Mouse (Mus musculus) kidney, postnatal 14 days (tissue): Measurements from ENCODE around the gene Per1.

Experiments used
- DNase-seq: peaks from one replicate; pipeline ENCODE4 v3.0.0; 2022; ENCODE audit warnings: mixed read lengths

Gene Per1

GRCm38 (mm10) chr11:69119446-69120155, 24.6 kb downstream of the Per1 start:
- no peak for DNase-seq

GRCm38 (mm10) chr11:69120221-69121000, 25.4 kb downstream of the Per1 start, which contains the start of gene Hes7:
TSS of gene Hes7 (plus strand) at chr11:69120404.
- DNase-seq: peak; percentile 21

- DNase-seq: peak; percentile 52
Observed at GRCm38 (mm10) chr11:69121001-69121740, 26.2 kb downstream of the Per1 start.

GRCm38 (mm10) chr11:69121741-69122335, 26.8 kb downstream of the Per1 start:
- no peak for DNase-seq

- peak; percentile 93 for DNase-seq
Observed at GRCm38 (mm10) chr11:69122336-69122951, 27.4 kb downstream of the Per1 start, which contains the start of gene 9130213A22Rik. TSS of gene 9130213A22Rik (minus strand) at chr11:69122589.

- peak; percentile 93 for DNase-seq
Observed at GRCm38 (mm10) chr11:69123056-69123692, 28.2 kb downstream of the Per1 start.

GRCm38 (mm10) chr11:69123693-69124497, 28.9 kb downstream of the Per1 start:
- DNase-seq: peak; percentile 92

- peak; percentile 75 for DNase-seq
Observed at GRCm38 (mm10) chr11:69124498-69124847, 29.5 kb downstream of the Per1 start.

GRCm38 (mm10) chr11:69125041-69125851, 30.2 kb downstream of the Per1 start:
- peak; percentile 90 for DNase-seq

- no peak for DNase-seq
Observed at GRCm38 (mm10) chr11:69125852-69125918, 30.7 kb downstream of the Per1 start, which contains the start of gene Aloxe3. TSS of gene Aloxe3 (plus strand) at chr11:69125896.

GRCm38 (mm10) chr11:69125919-69126705, 31.1 kb downstream of the Per1 start:
- DNase-seq: peak; percentile 20

GRCm38 (mm10) chr11:69126706-69127095, 31.7 kb downstream of the Per1 start:
- no peak for DNase-seq

- no peak for DNase-seq
Observed at GRCm38 (mm10) chr11:69128426-69129122, 33.6 kb downstream of the Per1 start.

- no peak for DNase-seq
Observed at GRCm38 (mm10) chr11:69133566-69133922, 38.5 kb downstream of the Per1 start.

- peak; percentile 64 for DNase-seq
Observed at GRCm38 (mm10) chr11:69133923-69134621, 39.1 kb downstream of the Per1 start.

GRCm38 (mm10) chr11:69134622-69134968, 39.6 kb downstream of the Per1 start:
- no peak for DNase-seq

GRCm38 (mm10) chr11:69135361-69135760, 40.3 kb downstream of the Per1 start:
- DNase-seq: no peak

GRCm38 (mm10) chr11:69147546-69147945, 52.5 kb downstream of the Per1 start:
- DNase-seq: no peak

GRCm38 (mm10) chr11:69148451-69148960, 53.5 kb downstream of the Per1 start:
- no peak for DNase-seq
